Mouse (Mus musculus) kidney, postnatal 36 days (tissue): ENCODE measurements around the gene Map3k12.

ENCODE experiments used
- DNase-seq, 2 experiments: peaks; one replicate each; pipeline ENCODE4 v3.0.0; 2021 to 2022; ENCODE audit warnings: mixed read lengths in 2 of 2

Gene Map3k12

GRCm38 (mm10) chr15:102516728-102517404 is at the start of gene Map3k12:
Map3k12 (minus strand) TSS chr15:102517064.
- DNase-seq: peak; percentile 66 to 81

DNA sequence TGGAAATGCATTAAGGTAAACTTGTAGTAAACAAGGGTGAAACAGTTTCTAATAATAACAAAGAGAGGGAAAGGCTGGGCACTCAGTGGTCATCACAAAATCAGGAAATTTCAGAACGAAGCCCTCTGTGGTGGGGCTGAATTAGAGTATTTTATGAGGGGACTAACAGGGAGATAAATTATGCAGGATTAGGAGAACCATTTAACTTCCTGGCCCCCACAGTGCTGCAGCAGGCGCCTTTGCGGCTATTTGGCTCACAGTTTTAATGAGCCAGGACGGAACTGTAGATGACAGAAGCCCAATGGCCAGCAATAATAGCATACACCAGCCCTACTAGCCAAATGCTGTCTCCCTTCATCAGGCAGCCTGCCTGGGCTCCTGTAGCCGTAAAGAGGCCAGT is 46.8 kb upstream of the Map3k12 start:
- no peak for DNase-seq

- no peak for DNase-seq
Measured at GRCm38 (mm10) chr15:102563061-102563460, 46.2 kb upstream of the Map3k12 start.

DNA sequence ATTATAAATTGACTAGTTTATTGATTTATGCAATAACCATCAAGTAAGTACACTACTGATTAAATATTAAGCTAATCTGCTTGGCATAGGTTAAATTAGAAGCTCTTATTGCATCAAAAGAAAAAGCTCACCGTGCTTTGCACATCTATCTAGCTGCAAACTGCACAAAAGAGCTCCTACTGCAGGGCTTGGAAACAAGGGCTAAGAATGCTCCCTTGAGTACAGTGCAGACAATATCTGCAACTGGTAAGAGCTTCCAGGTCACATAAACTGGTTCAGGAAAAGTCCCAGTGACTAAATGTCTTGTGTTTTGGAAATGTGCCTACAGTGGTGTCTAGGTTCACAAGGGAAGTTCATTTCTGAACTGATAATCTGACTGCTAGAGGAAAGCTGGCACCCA is 45.6 kb upstream of the Map3k12 start:
- DNase-seq: no peak

- DNase-seq: no peak
Measured at GRCm38 (mm10) chr15:102557580-102557979, 40.7 kb upstream of the Map3k12 start.

DNA sequence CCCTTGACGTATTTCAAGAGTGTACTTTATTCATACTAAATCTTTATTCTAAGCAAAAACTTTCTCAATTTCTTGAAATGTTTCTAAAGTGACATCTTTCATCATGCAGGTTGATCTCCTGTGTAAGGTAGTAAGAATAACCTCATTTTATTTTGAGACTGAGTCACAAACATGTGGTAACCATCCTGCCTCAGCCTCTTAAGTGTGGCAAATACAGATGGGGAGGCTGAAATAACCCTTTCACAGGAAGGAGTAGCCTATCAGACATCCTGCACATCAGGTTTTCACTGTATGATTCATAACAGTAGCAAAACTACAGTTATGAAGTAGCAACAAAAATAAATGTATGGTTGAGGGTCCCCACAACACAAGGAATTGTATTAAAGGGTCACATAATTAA is 38.7 kb upstream of the Map3k12 start:
- DNase-seq: no peak

GRCm38 (mm10) chr15:102552599-102552998 is 35.7 kb upstream of the Map3k12 start:
- no peak for DNase-seq

- peak; percentile 15 to 28 for DNase-seq
Measured at GRCm38 (mm10) chr15:102547478-102547877, 30.6 kb upstream of the Map3k12 start.

- peak; percentile 53 to 62 for DNase-seq
Measured at GRCm38 (mm10) chr15:102546677-102547427, 30.0 kb upstream of the Map3k12 start.

DNA sequence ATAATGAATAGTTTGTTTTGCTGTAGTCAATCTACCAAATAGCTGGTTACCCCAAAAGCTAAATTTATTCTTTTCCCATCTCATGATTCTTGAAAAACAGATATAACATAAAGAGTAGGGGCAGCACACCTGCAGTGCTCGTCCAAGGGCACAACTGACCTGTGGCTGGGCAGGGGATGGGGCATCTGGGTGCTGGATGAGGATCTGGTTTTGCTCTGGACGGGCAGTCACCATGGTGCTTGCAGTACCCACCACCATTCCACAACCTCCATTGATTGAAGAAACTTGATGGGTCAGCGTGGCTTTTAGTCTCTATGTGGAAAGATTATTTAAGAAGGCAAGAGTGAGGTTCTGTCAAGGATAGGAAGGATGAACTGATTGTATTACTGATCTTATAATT is 29.4 kb upstream of the Map3k12 start:
- DNase-seq: no peak

DNA sequence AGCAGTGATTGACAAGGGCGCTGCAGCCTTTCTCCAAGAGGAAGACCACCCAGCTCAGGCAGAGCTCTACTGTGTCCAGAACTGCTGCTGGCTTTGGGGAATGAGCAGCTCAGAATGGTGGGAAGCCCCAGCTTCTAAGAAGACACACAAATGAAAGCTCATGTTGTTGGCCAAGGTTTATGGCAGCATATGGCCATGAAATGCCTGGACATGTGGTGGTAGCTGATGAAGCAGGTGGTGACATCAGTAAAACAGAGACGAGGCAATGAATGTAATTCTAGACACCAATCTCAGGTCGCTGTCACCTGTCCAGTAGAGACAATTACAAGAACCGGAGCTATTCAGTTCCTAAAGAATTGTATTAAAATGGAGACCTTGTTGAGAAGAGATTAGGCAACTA is 27.9 kb upstream of the Map3k12 start:
- DNase-seq: no peak

GRCm38 (mm10) chr15:102533926-102534325 is 17.1 kb upstream of the Map3k12 start:
- no peak for DNase-seq

- DNase-seq: no peak
Measured at GRCm38 (mm10) chr15:102532106-102532900, 15.4 kb upstream of the Map3k12 start.

DNA sequence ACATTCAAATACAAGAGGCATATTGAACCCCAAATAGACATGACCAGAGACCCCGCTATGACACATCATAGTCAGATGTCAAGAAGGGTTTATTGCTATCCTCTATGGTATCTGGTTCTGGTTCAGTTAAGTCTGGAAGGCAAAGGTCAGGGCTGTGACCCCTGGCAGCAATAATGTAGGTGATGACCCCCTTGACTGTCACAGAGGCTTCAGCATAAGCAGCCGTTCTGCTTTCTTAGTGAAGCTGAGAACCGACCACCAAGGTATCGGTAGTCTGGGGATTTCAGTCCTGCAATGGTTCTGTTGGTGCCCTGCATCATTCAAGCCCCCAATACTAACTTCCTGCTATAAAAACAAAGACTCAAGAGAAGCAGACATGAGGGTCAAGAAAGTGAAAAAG is 14.7 kb upstream of the Map3k12 start:
- DNase-seq: no peak

GRCm38 (mm10) chr15:102530566-102530965 is 13.7 kb upstream of the Map3k12 start:
- DNase-seq: no peak

DNA sequence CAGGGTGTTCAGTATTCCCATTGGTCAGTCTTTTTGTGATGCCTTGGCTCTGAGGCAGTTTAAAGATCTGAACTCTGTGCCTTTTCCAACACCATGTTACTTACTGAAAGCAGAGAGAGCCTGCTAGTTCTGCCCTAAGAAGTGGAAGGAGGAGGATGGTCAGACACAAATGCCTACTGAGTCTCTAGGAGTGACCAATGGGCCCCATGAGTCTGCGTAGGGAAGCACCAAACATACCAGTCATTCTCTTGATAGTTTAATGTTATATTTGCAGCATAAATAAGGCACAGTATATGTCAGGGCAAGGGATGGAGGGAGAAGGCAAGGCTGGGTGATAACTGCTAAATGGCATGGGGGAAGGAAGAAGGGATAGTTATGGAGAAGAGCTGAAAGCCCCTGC is 11.5 kb upstream of the Map3k12 start:
- no peak for DNase-seq

GRCm38 (mm10) chr15:102527936-102528335 is 11.1 kb upstream of the Map3k12 start:
- DNase-seq: peak in 1 of 2 experiments; percentile 52

DNA sequence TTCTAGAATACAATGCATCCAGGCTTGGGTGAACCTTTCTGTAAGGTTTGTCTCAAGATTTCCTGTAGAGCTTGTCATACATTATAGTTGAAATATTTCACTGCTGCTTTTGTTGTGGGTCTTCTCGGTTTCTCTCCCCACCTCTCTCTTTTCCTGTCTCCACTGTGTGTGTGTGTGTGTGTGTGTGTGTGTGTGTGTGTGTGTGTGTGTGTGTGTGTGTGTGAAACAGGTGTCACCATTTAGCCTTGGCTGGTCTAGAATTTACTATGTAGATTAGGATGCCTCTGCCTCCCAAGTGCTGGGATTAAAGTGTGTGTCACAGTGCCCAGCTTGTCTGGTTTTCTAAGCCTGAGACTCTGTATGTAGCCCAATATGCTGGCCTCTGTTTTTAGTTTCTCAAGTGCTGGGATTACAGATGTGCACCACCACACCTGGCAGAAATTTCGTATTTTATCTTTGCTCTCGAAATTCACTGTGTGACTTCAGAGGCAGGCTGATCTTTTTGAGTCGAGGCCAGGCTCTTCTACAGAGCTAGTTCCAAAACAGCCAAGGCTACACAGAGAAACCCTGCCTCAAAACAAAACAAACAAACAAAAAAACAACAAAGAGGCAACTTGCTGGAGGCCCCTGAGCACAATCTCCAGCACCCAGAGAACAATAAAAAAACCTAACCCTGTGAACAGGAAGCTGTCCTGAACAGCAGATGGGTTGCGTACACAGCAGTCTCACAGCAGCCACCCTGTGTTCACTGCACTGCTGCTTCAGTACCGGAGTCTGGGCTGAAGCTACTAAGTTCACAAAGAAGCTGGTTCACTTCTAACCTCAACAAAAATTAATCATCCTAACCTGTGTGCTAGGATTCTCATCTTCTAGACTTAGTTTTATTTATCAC is 9.5 kb upstream of the Map3k12 start:
- no peak for DNase-seq

DNA sequence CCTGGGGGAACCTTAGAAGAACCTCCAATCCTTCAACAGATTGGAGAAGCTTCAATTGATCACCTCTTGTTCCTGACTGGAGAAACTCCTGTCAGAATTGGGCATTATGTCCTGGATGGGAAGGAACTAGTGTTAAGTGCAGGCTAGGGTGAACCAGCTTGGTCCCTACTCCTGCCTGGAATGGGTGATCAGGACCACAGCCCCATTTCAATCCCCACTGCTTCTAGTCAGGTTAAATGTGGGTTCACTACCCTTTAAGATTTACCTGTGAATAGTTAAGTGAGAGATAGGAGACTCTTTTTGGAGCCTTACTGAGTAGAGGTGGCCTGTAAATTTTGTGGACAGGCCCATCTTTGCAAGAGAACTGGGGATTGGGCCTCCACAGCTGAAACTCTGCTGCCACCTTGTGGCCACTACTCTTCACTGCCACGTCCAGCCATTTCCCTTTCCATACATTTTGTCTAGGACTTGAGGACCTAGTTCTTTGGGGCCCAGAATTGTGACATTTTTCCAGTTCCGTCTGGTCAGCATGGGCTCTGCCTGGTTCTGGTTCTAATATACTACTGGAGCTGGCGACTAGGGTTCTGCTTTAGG is 8.1 kb upstream of the Map3k12 start, which contains the start of gene Npff:
Gene Npff (minus strand): TSS at position 51 of the 594 bp plus-strand sequence.
- DNase-seq: peak; percentile 63 to 85

DNA sequence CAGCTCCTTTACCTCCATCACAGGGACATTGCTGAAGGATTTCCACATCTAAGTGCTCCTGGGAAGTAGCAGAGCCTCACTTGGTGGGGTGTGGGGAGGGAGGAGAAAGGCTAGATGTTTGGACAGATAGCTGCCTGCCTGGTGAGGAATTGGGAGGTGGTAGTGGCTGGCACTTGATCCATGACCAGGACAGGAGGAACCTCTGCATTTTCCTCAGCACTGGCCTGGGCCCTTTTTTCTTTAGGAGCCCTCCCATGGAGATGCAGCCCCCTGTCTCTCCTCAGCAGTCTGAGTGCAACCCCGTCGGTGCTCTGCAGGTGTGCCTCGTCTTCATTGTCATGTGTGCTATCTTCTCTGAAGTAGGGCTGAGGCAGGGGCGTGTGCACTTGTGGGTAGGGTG is 4.6 kb upstream of the Map3k12 start:
- no peak for DNase-seq

GRCm38 (mm10) chr15:102520416-102520815 is 3.6 kb upstream of the Map3k12 start:
- no peak for DNase-seq
